Mouse (Mus musculus) embryonic facial prominence, embryonic 12.5 days (tissue): Measurements from ENCODE around the gene Sap30bp. TPM values are rescaled to one million over a fixed set of nuclear protein-coding genes. Genes with fewer than 3 reads are reported as not detected.

ENCODE experiments used
- ATAC-seq: fragments of 200-750 bp; cut with Nextera tagmentation; 2 replicates; pipeline ENCODE4 v1.8.0; 2017; ENCODE audit not compliant: insufficient number of reproducible peaks, insufficient read depth, low FRiP score, low TSS enrichment
- H3K27ac ChIP-seq: fragments of 300-500 bp; sonication (generic); 2 replicates; pipeline ENCODE4 v1.5.1; 2016; ENCODE audit warnings: mild to moderate bottlenecking
- H3K27me3 ChIP-seq: fragments of 300-500 bp; sonication (generic); 2 replicates; pipeline ENCODE4 v1.6.1; 2016; ENCODE audit warnings: mild to moderate bottlenecking, moderate library complexity
- H3K36me3 ChIP-seq: fragments of 300-500 bp; sonication (generic); 2 replicates; pipeline ENCODE4 v1.6.1; 2016; ENCODE audit warnings: mild to moderate bottlenecking
- H3K4me1 ChIP-seq: fragments of 300-500 bp; sonication (generic); 2 replicates; pipeline ENCODE4 v1.6.1; 2016
- H3K4me2 ChIP-seq: fragments of 300-500 bp; sonication (generic); replicated peaks from 2 replicates; pipeline ENCODE4 v1.6.1; 2016; ENCODE audit warnings: mild to moderate bottlenecking, moderate library complexity
- H3K4me3 ChIP-seq: fragments of 300-500 bp; sonication (generic); 2 replicates; pipeline ENCODE4 v1.5.1; 2016; ENCODE audit warnings: mild to moderate bottlenecking
- H3K9ac ChIP-seq: fragments of 300-500 bp; sonication (generic); 2 replicates; pipeline ENCODE4 v1.6.1; 2016; ENCODE audit warnings: mild to moderate bottlenecking, moderate library complexity
- H3K9me3 ChIP-seq: fragments of 300-500 bp; sonication (generic); 2 replicates; pipeline ENCODE4 v1.6.1; 2016; ENCODE audit warnings: mild to moderate bottlenecking, moderate library complexity
- WGBS: fragments of 180-500 bp; shearing (Covaris S2); methylation state at CpG from one replicate; pipeline ENCODE4 v1.1.7; 2016; 5-methylcytosine and 5-hydroxymethylcytosine counted together
- polyA plus RNA-seq: library from polyadenylated mRNA; unstranded; fragments of >200 nt; fragmentation: Nextera tagmentation; extraction: Ambion mirVana; gene quantifications from 2 replicates; pipeline ENCODE4 v1.2.1, GENCODE M21; 2016

Gene Sap30bp
- polyA plus RNA-seq, 1 experiment from 2014 or later: 46.9 TPM

- no peaks in the 10 kb centered on the region for H3K36me3 ChIP-seq
- 0 out of 2 replicates have a peak, but pooled peaks cover 5% of the 10 kb centered on the region for H3K27me3 ChIP-seq
- WGBS: 32% methylated on average over 15 of the region's 15 CpGs
- no peak for ATAC-seq
- H3K4me3 ChIP-seq: peak overlapping the region; percentile 7; the same call in 1 of the 2 replicates
- no peaks in the 10 kb centered on the region for H3K9me3 ChIP-seq
- no peak overlapping the region for H3K9ac ChIP-seq
- H3K4me2 ChIP-seq: peak overlapping the region; percentile 21
- H3K27ac ChIP-seq: no peak overlapping the region
- H3K4me1 ChIP-seq: no peaks in the 10 kb centered on the region
These were observed 56.6 kb downstream of the Sap30bp start for GRCm38 (mm10) chr11:115989686-115990085.

GRCm38 (mm10) chr11:115992098-115992497 lies 59.0 kb downstream of the Sap30bp start:
- ATAC-seq: no peak
- 44% methylated on average over 4 of the region's 4 CpGs for WGBS
- Histone ChIP-seq H3K4me2 (no peak overlapping the region), H3K4me1 (no peaks in the 10 kb centered on the region), H3K9ac (no peak overlapping the region), H3K27ac (no peak overlapping the region), H3K9me3 (no peaks in the 10 kb centered on the region), H3K27me3 (0 out of 2 replicates have a peak, but pooled peaks cover 5% of the 10 kb centered on the region), H3K4me3 (no peak overlapping the region), H3K36me3 (no peaks in the 10 kb centered on the region)

GRCm38 (mm10) chr11:115995256-115995655 lies 62.2 kb downstream of the Sap30bp start:
- Histone ChIP-seq H3K9ac (no peak overlapping the region), H3K4me2 (no peak overlapping the region)
- 93% methylated on average over 3 of the region's 3 CpGs for WGBS

GRCm38 (mm10) chr11:115997047-115997446 lies 64.0 kb downstream of the Sap30bp start:
- peaks cover 2% of the 10 kb centered on the region; the same call in 1 of the 2 replicates for H3K27me3 ChIP-seq
- H3K4me2 ChIP-seq: no peak overlapping the region
- H3K9me3 ChIP-seq: no peaks in the 10 kb centered on the region
- peaks cover 5% of the 10 kb centered on the region; the same call in 1 of the 2 replicates for H3K4me1 ChIP-seq
- H3K4me3 ChIP-seq: no peak overlapping the region
- no peak overlapping the region for H3K27ac ChIP-seq
- 67% methylated on average over 4 of the region's 4 CpGs for WGBS
- H3K36me3 ChIP-seq: no peaks in the 10 kb centered on the region
- H3K9ac ChIP-seq: no peak overlapping the region
- no peak for ATAC-seq

More at GRCm38 (mm10) chr11:115995256-115995655, 62.2 kb downstream of the Sap30bp start:
- Histone ChIP-seq H3K27ac (no peak overlapping the region), H3K36me3 (no peaks in the 10 kb centered on the region), H3K4me3 (no peak overlapping the region), H3K27me3 (0 out of 2 replicates have a peak, but pooled peaks cover 2% of the 10 kb centered on the region), H3K4me1 (peaks cover under 1% of the 10 kb centered on the region; the same call in 1 of the 2 replicates), H3K9me3 (no peaks in the 10 kb centered on the region)
- ATAC-seq: no peak

GRCm38 (mm10) chr11:115997662-115998061 lies 64.6 kb downstream of the Sap30bp start:
- Histone ChIP-seq H3K9me3 (no peaks in the 10 kb centered on the region), H3K9ac (no peak overlapping the region), H3K36me3 (no peaks in the 10 kb centered on the region), H3K27ac (no peak overlapping the region), H3K4me3 (no peak overlapping the region), H3K4me2 (no peak overlapping the region), H3K27me3 (peaks cover 2% of the 10 kb centered on the region; the same call in 1 of the 2 replicates), H3K4me1 (peaks cover 5% of the 10 kb centered on the region; the same call in 1 of the 2 replicates)
- ATAC-seq: no peak
- 70% methylated on average over 5 of the region's 5 CpGs for WGBS

GRCm38 (mm10) chr11:115999027-115999426 lies 65.9 kb downstream of the Sap30bp start:
- Histone ChIP-seq H3K36me3 (no peaks in the 10 kb centered on the region), H3K9ac (no peak overlapping the region), H3K4me1 (peaks cover 5% of the 10 kb centered on the region; the same call in 1 of the 2 replicates), H3K9me3 (no peaks in the 10 kb centered on the region), H3K27ac (no peak overlapping the region), H3K4me2 (no peak overlapping the region), H3K4me3 (no peak overlapping the region), H3K27me3 (peaks cover 2% of the 10 kb centered on the region; the same call in 1 of the 2 replicates)
- no peak for ATAC-seq
- 83% methylated on average over 7 of the region's 7 CpGs for WGBS

- Histone ChIP-seq H3K4me1 (peaks cover 7% of the 10 kb centered on the region; the same call in 1 of the 2 replicates), H3K4me2 (no peak overlapping the region), H3K9ac (no peak overlapping the region), H3K9me3 (no peaks in the 10 kb centered on the region), H3K27ac (no peak overlapping the region), H3K4me3 (no peak overlapping the region), H3K36me3 (no peaks in the 10 kb centered on the region), H3K27me3 (peaks cover 2% of the 10 kb centered on the region; the same call in 1 of the 2 replicates)
- 18% methylated on average over 14 of the region's 14 CpGs for WGBS
- no peak for ATAC-seq
These were observed 66.6 kb downstream of the Sap30bp start for GRCm38 (mm10) chr11:115999538-116000143.

GRCm38 (mm10) chr11:116000607-116001006 lies 67.5 kb downstream of the Sap30bp start:
- Histone ChIP-seq H3K4me3 (no peak overlapping the region), H3K4me1 (peaks cover 15% of the 10 kb centered on the region), H3K9ac (no peak overlapping the region), H3K27ac (no peak overlapping the region), H3K9me3 (no peaks in the 10 kb centered on the region), H3K36me3 (no peaks in the 10 kb centered on the region), H3K27me3 (peaks cover 2% of the 10 kb centered on the region; the same call in 1 of the 2 replicates), H3K4me2 (no peak overlapping the region)
- WGBS: 25% methylated on average over 10 of the region's 10 CpGs
- no peak for ATAC-seq

- Histone ChIP-seq H3K36me3 (no peaks in the 10 kb centered on the region), H3K9me3 (no peaks in the 10 kb centered on the region), H3K4me3 (no peak overlapping the region), H3K27ac (no peak overlapping the region), H3K4me2 (no peak overlapping the region), H3K27me3 (peaks cover 2% of the 10 kb centered on the region; the same call in 1 of the 2 replicates), H3K4me1 (peaks cover 17% of the 10 kb centered on the region), H3K9ac (no peak overlapping the region)
- WGBS: 73% methylated on average over 6 of the region's 6 CpGs
- ATAC-seq: no peak
These were observed 68.6 kb downstream of the Sap30bp start for GRCm38 (mm10) chr11:116001725-116002124.

GRCm38 (mm10) chr11:116002894-116003293 lies 69.8 kb downstream of the Sap30bp start:
- peaks cover 2% of the 10 kb centered on the region; the same call in 1 of the 2 replicates for H3K27me3 ChIP-seq

GRCm38 (mm10) chr11:116004186-116004823 lies 71.2 kb downstream of the Sap30bp start:
- H3K4me3 ChIP-seq: peak overlapping the region; percentile 26
- 39% methylated on average over 8 of the region's 8 CpGs for WGBS
- peaks cover 18% of the 10 kb centered on the region; the same call in 1 of the 2 replicates for H3K36me3 ChIP-seq
- 0 out of 2 replicates have a peak overlapping the region, but pooled peaks have one; percentile 31 for H3K27ac ChIP-seq
- H3K4me2 ChIP-seq: peak overlapping the region; percentile 51
- H3K9ac ChIP-seq: peak overlapping the region; percentile 37; the same call in 1 of the 2 replicates
- H3K27me3 ChIP-seq: peaks cover 2% of the 10 kb centered on the region; the same call in 1 of the 2 replicates
- H3K9me3 ChIP-seq: no peaks in the 10 kb centered on the region
- ATAC-seq: no peak
- peaks cover 17% of the 10 kb centered on the region for H3K4me1 ChIP-seq

More at GRCm38 (mm10) chr11:116002894-116003293, 69.8 kb downstream of the Sap30bp start:
- Histone ChIP-seq H3K4me3 (no peak overlapping the region), H3K9ac (no peak overlapping the region), H3K4me2 (no peak overlapping the region), H3K36me3 (peaks cover 9% of the 10 kb centered on the region; the same call in 1 of the 2 replicates), H3K4me1 (peaks cover 17% of the 10 kb centered on the region), H3K9me3 (no peaks in the 10 kb centered on the region), H3K27ac (no peak overlapping the region)
- 91% methylated on average over 3 of the region's 3 CpGs for WGBS
- ATAC-seq: no peak
